Mouse (Mus musculus) cerebellum, postnatal 14 days (tissue): Measurements from ENCODE around the gene Nrm.
A peak's percentile ranks its signal among the peaks of the same experiment; 100 is the strongest.

Experiments used
- DNase-seq, 2 experiments: peaks; one replicate each; pipeline ENCODE4 v3.0.0; 2021; ENCODE audit warnings: mixed read lengths in 2 of 2

The Nrm gene

GRCm38 (mm10) chr17:35909186-35909918 lies 48.2 kb downstream of the Nrm start:
- peak; percentile 45 to 67 for DNase-seq

- DNase-seq: peak; percentile 94 to 96
These were observed 48.8 kb downstream of the Nrm start, which contains the start of gene Atat1 for GRCm38 (mm10) chr17:35909919-35910369. Gene Atat1, minus strand, starts transcription at chr17:35910075.

- DNase-seq: no peak
These were observed 53.9 kb downstream of the Nrm start for GRCm38 (mm10) chr17:35914975-35915374.
